Mouse (Mus musculus): ENCODE data around the gene Nt5c2.
A peak's percentile ranks its signal among the peaks of the same experiment; 100 is the strongest.

Nt5c2 gene

DNA sequence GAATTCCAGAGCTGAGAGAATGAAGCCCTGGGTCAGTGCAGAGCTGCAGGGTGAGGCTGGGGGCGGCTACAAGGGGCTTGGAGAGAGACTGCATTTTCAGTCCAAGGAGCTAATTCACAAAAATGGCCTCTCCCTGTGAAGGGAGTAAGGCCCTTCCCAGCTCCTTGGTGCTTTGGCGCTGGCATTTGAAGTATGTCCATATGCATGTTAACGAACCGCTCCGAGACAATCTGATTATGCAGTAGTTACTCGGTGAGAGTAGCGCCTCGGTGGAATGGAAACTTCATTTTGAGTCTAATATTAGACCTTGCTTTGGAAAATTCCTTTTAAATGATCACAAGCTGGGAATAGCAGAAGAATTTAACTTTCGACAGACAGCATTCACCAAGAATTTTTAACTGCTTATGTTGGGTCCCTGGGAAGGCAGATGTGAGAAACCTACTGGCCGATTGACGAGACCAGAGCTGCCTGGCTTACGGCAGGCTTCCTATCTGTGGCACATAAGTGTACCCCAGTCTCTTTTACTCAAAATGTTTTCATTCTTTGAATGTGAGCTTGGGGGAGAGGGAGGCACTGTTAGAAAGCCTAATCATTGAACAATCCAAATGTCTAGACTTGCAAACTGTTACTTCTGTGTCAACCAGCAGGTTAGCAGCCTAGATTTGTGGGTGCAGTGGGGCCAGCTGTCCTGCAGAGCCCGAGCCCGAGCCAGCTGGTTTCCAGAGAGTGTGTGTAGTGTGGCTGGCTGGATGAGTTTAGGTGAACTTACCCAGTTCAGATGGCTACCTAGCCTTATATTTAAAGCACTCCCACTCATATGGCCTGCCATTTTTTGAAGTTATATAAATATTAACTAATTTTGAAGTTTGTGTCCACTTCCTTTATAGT is 166.3 kb downstream of the Nt5c2 start:
- no peak for ATAC-seq (ENCODE audit: low TSS enrichment)

DNA sequence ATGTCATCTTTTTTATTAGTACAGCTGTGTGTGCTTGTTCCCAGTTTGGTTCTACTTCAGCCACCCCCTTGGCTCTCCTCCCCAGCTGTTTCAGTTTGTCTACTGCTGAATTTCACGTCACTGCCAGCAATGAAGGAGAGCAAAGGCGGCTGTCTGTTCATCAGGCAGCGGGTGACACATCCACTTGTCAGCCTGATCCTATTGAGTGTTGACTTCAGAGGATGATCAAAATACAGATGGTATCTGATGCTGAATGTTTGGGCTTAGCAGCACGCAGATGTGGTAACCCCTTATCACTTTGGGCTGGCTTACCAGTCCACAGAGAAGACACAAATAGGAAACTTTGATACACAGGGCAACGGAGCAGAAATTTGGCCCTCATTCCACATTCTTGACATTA is 168.5 kb downstream of the Nt5c2 start:
- ATAC-seq (ENCODE audit: low TSS enrichment) = no peak

GRCm38 (mm10) chr19:46846056-46846455 is 168.9 kb downstream of the Nt5c2 start:
- ATAC-seq (ENCODE audit: low TSS enrichment) = no peak

DNA sequence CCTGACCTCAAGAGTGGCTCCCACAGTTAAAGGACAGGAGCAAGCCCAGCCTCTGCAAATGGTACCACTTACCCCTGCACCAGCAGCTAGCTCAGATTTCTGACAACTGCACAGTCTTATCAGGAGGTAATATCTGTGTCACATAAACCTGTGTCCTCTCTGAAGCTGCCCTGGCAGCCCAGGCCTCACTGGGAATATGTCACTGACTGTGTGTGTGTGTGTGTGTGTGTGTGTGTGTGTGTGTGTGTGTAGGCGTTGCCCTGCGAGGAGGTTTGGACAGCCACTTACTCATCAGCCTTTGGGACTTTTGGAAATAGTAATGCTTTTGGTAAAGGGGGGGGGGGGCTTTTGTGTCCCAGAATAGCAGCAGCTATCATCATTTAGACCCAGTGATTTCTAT is 171.9 kb downstream of the Nt5c2 start:
- no peak for ATAC-seq (ENCODE audit: low TSS enrichment)

DNA sequence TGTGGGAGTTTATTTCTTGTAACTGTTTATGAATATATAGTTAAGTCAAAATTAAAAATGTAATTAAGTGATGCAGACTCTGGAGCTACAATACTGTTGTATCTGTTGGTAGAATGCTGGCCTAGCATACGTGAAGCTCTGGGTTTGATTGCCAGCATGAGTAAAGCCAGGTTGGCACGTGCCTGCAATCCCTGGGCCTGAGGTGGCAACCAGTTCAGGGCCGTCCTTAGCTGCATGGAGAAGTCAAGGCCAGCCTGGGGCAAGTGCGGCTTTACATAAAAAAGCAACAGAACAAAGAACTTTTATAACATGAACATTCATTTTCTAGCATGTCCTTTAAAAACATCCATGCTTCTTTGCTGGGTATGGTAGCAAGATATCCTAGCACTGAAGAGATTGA is 173.9 kb downstream of the Nt5c2 start:
- no peak for ATAC-seq (ENCODE audit: low TSS enrichment)

- ATAC-seq (ENCODE audit: low TSS enrichment) = no peak
These were observed 177.5 kb downstream of the Nt5c2 start for GRCm38 (mm10) chr19:46837290-46838079.

GRCm38 (mm10) chr19:46836085-46836484 is 178.9 kb downstream of the Nt5c2 start:
- no peak for ATAC-seq (ENCODE audit: low TSS enrichment)

DNA sequence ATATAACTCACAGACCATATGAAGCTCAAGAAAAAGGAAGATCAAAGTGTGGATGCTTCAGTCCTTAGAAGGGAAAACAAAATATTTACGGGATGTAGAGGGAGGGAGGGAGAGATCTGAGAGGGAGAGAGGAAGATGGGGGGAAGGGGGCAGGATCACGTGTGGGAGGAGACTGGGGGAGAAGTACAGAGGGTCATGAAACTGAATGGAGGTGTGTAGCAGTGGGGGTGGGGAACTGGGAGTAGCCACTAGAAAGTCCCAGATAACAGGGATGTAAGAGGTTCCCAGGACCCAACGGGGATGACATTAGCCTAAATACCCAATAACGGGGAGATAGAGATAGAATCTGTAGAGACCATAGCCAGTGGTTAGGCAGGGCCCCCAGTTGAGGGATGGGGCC is 179.6 kb downstream of the Nt5c2 start:
- no peak for ATAC-seq (ENCODE audit: low TSS enrichment)

DNA sequence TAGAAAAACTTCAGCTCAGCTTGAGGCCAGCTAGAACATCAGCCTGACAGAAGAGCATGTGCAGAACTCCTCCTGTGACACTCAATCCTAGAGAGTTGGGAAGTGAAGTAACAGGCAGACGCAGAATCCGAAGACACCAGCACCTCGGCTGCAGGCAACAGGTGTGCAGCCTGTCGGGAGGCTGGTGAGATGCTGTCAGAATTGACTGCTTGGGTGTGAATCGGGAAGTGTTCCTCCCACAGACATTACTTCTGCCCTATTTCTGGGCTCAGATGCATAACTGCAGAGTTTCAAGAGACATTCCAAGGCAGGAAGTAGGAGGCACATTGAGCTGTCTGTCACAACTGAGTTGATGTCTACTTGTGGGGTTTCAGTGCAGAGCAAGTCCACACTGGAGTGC is 180.7 kb downstream of the Nt5c2 start:
- ATAC-seq (ENCODE audit: low TSS enrichment) = peak; percentile 90

All from frontal cortex, adult (tissue).